Mouse (Mus musculus) right cerebral cortex, postnatal 36 days (tissue): ENCODE measurements around the gene Hrasls5.
A peak's percentile ranks its signal among the peaks of the same experiment; 100 is the strongest.

ENCODE experiments used
- DNase-seq, 2 experiments: peaks; one replicate each; pipeline ENCODE4 v3.0.0; 2022; ENCODE audit warnings: low spot score in 2 of 2, mixed read lengths in 1 of 2

The Hrasls5 gene

GRCm38 (mm10) chr19:7611942-7612757 is at the start of gene Hrasls5:
Gene Hrasls5, plus strand, starts transcription at chr19:7612541.
- DNase-seq: peak; percentile 57 to 60

GRCm38 (mm10) chr19:7562601-7563129 is 49.7 kb upstream of the Hrasls5 start:
- DNase-seq: no peak

- no peak for DNase-seq
These were observed 48.7 kb upstream of the Hrasls5 start for GRCm38 (mm10) chr19:7563676-7564075.

GRCm38 (mm10) chr19:7564457-7564856 is 47.9 kb upstream of the Hrasls5 start:
- DNase-seq: no peak

- peak in 1 of 2 experiments; percentile 36 for DNase-seq
These were observed 45.5 kb upstream of the Hrasls5 start for GRCm38 (mm10) chr19:7566826-7567225.

DNA sequence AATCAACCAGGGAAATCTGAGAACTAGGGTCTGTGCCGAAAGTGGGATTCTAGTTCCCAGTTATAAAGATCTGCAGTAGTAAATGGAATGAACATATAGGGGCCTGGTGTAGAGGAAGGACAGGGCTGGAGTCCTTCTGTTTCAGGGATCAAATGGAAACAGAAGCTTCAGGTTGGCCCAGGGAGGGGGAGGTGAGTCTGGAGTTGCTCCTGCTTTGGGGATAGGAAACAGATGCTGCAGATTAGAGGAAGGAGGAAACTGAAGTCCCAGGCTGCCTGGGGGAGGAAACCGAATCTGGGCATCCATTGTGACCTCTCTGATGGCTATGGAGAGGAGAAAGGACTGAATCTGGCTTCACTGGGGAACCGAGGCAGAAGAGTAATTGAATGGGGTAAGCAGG is 44.0 kb upstream of the Hrasls5 start:
- no peak for DNase-seq

GRCm38 (mm10) chr19:7569650-7570049 is 42.7 kb upstream of the Hrasls5 start:
- no peak for DNase-seq

DNA sequence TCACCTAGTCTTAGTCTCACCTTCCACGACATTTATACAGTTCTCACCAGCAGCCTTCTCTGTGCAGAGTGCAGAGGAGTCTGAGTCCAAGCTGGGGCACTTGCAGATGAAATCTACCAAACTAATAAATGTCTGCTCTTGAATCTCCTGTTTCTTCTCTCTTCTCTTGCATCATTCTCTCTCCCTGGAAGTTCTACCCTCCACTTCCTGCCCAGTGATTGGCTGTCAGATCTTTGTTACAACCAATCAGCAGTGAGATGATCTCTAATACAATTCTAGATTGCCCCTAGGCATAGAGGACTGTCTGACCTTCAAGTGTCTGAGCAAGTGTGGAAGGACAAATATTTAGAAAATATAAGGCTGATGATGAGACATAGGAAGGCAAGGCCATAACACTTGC is 36.2 kb upstream of the Hrasls5 start:
- no peak for DNase-seq

GRCm38 (mm10) chr19:7577710-7578109 is 34.6 kb upstream of the Hrasls5 start:
- no peak for DNase-seq

GRCm38 (mm10) chr19:7581042-7581441 is 31.3 kb upstream of the Hrasls5 start:
- no peak for DNase-seq

DNA sequence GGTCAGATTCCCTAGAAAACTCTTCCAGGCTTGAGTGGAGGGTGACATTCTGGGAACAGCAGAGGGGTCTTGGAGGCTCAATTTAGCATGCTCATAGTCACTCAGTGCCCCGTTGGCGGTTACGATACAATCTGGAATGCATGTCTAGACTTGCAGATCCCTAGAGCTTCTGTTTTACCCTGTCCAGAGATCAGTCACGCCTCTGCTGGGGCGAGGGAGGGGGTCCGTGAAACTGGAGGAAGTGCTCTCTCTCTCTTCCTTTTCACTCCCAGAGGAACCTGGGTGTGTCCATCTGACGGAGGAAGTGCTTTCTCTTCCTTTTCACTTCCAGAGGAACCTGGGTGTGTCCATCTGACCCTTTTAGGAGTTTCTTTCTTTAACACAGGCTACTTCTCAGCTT is 29.2 kb upstream of the Hrasls5 start:
- DNase-seq: no peak

DNA sequence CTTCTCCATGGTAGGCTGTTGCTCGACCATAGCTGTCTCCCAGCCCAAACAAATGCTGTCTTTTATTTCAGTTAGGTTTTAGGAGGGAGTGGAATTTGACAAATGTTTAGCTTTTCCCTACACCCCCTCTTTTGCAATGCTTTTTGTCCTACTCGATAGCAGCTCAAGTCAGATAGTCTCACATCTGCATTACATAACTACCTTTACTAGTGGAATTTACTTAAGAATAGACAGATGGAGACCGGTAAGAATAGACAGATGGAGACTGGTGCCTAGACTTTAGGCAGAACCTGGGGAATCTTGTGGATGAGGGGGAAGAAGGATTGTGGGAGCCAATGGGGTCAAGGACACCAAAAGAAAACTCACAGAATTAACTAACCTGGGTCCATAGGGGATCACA is 28.7 kb upstream of the Hrasls5 start:
- DNase-seq: no peak

DNA sequence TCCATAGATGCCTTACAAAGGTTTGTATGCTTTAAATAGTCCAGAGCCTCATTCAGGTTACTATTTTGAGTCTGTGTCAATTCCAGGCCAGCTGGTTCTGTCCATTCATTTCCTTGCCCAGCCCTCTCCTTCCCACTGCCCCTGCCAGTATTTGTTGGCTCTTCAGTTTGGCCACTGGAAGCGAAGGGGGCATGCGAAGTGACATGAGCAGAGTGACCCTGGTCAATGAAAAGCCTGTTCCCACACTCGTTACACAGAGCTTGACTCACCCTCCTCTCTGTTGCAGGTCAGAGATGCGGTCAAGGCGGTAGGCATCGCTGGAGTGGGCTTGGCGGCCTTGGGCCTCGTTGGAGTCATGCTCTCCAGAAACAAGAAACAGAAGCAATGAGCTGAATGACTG is 27.1 kb upstream of the Hrasls5 start:
- DNase-seq: no peak

DNA sequence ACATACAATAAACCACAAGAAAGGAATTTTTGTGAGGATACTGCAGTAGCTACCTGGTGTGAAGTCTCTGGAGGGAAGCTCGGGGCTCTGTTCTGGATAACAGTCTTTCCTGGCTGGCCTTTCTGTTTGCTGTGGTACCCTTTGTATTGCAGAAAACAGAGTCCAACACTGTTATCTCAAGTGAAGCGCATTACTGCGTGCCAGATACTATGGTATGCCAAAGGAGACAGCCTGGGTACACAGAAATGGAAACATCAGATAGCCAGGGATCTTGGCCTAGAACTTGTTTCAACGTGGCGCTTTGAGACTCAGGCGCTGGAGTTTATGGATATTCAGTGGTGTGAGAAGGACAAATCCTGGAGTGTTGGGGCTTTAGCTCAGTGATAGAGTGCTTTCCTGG is 26.6 kb upstream of the Hrasls5 start:
- no peak for DNase-seq

GRCm38 (mm10) chr19:7590795-7591194 is 21.5 kb upstream of the Hrasls5 start:
- no peak for DNase-seq

GRCm38 (mm10) chr19:7592018-7592417 is 20.3 kb upstream of the Hrasls5 start:
- no peak for DNase-seq

GRCm38 (mm10) chr19:7595534-7595933 is 16.8 kb upstream of the Hrasls5 start:
- peak; percentile 31 to 39 for DNase-seq

- no peak for DNase-seq
These were observed 13.9 kb upstream of the Hrasls5 start for GRCm38 (mm10) chr19:7598481-7598880.

GRCm38 (mm10) chr19:7601551-7601950 is 10.8 kb upstream of the Hrasls5 start:
- DNase-seq: no peak

- DNase-seq: no peak
These were observed 8.2 kb upstream of the Hrasls5 start for GRCm38 (mm10) chr19:7604107-7604506.

DNA sequence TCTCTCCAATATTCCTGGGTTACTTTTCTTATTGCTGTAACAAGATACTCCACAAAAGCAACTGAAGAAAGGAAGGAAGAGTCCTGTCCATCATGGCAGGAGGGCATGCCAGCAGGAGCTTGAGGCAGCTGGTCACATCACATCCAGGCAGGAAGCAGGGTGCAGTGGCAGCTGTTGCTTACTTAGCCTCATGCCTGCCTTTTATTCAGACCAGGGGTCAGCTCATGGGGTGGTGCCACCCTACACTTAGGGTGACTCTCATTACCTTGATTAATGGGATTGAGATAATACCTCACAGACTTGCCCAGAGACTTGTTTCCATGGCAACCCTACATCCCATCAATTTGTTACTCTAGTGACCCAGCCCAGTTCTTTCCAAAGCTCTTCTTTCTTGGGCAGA is 7.3 kb upstream of the Hrasls5 start:
- DNase-seq: no peak

DNA sequence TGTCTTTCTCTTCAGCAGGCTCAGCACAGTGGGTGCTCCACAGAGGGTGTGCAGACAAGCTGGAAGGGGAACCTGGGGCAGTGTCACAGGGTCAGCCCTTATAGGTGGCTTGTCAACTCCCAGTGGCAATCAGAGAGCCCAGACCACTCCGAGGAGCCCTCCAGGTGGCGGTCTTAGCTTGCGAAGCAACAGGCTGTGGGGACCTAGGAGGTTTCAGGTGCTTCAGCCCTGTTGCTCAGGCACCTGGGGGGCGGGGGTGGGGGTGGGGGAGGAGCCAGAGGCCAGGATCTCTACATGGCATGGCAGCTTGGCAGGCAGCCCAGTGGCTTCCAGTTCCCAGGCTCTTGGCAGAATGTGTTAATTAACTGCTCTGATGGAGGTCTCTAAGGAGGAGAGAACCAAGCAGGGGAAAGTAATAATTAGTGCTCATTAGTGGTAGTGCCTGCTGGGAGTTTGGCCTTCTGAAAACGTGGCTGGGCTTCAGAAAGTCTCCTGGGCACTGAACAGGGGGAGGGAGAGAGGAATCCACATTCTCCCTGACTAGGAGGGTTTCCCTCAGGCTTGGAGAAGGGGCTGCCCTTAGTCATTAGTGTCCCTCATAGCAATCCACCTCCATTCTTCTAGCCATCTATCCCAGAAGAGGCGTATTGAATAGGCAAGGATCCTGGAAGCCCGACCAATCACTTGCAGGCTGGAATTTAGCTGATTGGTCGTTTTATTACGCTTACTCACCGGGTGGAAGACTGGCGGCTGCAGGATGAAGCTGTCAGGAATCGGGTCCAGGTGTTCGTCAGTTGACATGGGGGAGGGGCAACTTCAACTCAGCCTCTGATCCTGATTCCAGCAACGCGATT is 6.2 kb upstream of the Hrasls5 start:
- peak; percentile 54 to 61 for DNase-seq
